Mouse (Mus musculus) adrenal gland, adult 2 months (tissue): ENCODE measurements around the gene Cebpa. TPM values are rescaled to one million over a fixed set of nuclear protein-coding genes. Genes with fewer than 3 reads are reported as not detected.
A peak's percentile ranks its signal among the peaks of the same experiment; 100 is the strongest.

Experiments
- DNase-seq: peaks from one replicate; pipeline ENCODE4 v3.0.0; 2021
- polyA plus RNA-seq: library from polyadenylated mRNA; depleted of rRNA; stranded (reverse); fragments of >200 nt; gene quantifications from 2 replicates; pipeline ENCODE4 v1.2.3, GENCODE M21; 2012
- total RNA-seq, 2 experiments: library from RNA; stranded (reverse); gene quantifications; 2 replicates each; pipeline ENCODE4 v1.2.3; 2021

Cebpa gene
- total and polyA plus RNA-seq, 3 experiments: 88.3 to 405 (median 319) TPM

DNA sequence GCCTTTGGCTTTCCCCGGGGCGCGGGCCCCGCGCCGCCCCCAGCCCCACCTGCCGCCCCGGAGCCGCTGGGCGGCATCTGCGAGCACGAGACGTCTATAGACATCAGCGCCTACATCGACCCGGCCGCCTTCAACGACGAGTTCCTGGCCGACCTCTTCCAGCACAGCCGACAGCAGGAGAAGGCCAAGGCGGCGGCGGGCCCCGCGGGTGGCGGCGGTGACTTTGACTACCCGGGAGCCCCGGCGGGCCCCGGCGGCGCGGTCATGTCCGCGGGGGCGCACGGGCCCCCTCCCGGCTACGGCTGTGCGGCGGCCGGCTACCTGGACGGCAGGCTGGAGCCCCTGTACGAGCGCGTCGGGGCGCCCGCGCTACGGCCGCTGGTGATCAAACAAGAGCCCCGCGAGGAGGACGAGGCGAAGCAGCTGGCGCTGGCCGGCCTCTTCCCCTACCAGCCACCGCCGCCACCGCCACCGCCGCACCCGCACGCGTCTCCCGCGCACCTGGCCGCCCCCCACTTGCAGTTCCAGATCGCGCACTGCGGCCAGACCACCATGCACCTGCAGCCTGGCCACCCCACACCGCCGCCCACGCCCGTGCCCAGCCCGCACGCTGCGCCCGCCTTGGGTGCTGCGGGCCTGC is 533 bp downstream of the Cebpa start:
- DNase-seq: no peak

- DNase-seq: peak; percentile 68
These were observed 1.1 kb downstream of the Cebpa start for GRCm38 (mm10) chr7:35120146-35120691.

- DNase-seq: no peak
These were observed 2.1 kb downstream of the Cebpa start for GRCm38 (mm10) chr7:35121150-35121549.

GRCm38 (mm10) chr7:35122401-35123320 is 3.6 kb downstream of the Cebpa start:
- DNase-seq: no peak

DNA sequence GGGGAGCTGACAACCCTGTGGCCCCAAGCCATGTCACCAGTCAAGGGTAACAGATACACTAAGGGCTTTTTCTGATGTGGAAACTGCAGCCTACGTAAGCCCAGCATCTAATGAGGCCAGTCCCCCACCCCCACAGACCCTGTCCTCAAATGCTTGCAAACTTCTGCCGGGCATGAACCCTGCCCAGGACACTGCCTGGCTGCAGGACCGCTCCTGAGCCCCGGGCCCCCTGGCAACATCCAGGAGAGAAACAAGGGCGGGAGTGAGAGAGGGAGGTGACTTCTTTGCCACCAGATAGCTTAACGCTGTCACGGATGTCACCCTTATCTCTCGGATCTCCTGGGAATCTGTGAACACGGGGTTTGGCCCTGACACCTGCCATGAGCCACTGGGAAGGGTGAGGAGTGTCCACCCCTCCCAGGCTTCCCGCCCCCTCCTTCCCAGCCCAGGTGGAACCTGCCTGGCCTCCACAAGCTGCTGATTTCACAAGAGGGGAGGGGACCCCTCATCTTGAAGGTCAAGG is 4.4 kb downstream of the Cebpa start:
- DNase-seq: no peak

DNA sequence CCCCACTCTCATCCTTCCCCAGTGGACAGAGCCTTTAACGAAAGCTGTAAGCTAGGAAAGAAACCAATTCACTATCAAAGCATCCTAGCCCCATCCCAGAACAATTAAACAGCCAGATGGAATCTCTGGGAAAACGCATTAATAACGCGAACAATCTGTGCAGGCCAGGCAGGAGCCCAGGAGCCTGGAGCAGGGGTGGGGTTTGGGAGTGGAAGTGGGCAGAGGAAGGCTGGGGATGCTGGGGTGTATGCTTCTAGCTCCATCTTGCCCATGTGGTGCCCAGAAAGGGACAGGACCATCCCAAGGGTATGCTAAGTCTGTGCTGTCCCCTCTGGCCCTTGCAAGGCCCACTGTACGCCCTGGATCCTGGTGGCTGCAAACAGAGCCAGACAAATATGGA is 5.1 kb downstream of the Cebpa start:
- no peak for DNase-seq

- no peak for DNase-seq
These were observed 5.7 kb downstream of the Cebpa start for GRCm38 (mm10) chr7:35124745-35125144.

GRCm38 (mm10) chr7:35125971-35126370 is 6.9 kb downstream of the Cebpa start:
- DNase-seq: no peak

DNA sequence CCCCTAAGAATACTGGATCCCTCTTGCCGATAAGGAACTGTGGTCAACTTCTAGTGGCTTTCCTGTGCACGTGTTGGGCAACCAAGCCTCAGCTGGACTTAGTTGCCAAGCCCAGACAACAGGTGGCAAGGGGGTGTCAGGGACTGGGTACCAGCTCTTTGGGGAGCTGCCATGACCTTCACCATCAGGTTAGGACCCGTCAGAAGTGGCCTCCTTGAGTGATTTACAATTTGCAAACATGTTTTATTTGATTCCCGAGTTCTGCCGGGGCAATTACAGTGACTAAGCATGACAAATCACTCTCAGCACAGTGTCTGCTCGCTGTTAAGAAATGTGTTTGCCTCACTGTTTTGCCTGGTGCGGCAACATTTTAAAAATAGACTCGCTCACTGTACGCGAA is 7.9 kb downstream of the Cebpa start:
- DNase-seq: peak; percentile 73

GRCm38 (mm10) chr7:35127721-35128120 is 8.6 kb downstream of the Cebpa start:
- DNase-seq: peak; percentile 67

DNA sequence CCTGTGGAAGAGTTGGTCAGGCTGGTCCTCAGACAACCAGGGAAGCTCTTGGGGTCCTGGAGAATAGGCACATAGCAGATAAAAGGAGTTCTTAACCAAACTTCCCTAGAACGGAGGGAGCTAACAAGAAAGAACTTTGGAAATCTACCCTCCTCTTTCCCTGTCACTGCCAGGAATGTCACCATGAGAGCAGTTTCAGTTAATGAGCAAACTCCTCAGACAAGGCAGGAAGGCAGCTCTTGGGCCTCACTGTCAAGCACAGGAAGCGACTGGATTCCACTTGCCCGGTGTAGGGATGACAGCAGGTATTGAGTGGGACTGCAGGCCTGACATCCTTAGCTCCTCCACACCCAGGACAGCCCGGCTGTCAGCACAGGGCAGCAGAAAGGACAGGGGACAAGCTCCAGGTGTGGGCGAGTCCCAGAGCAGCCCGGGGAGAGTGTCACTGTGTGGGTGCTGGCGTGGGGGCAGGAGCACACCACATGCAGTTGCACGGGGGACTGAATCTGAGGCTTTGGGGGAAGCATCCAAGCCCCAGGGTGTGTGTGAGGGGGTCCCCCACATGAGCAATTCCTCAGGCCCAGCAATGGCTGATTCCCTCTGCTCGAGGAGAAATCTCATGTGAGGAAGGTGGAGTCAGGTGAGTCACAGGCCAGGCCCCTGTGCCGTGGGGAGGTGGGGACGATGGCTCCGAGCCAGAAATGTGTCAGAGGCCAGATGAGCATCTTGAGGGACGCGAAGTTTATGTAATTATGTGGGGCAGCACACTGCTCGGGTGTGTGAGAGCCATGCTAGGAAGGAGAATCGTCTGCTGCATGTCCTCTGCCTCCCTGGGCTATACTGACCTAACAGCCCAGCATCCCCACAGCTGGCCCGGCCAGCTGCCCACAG is 9.8 kb downstream of the Cebpa start:
- no peak for DNase-seq

DNA sequence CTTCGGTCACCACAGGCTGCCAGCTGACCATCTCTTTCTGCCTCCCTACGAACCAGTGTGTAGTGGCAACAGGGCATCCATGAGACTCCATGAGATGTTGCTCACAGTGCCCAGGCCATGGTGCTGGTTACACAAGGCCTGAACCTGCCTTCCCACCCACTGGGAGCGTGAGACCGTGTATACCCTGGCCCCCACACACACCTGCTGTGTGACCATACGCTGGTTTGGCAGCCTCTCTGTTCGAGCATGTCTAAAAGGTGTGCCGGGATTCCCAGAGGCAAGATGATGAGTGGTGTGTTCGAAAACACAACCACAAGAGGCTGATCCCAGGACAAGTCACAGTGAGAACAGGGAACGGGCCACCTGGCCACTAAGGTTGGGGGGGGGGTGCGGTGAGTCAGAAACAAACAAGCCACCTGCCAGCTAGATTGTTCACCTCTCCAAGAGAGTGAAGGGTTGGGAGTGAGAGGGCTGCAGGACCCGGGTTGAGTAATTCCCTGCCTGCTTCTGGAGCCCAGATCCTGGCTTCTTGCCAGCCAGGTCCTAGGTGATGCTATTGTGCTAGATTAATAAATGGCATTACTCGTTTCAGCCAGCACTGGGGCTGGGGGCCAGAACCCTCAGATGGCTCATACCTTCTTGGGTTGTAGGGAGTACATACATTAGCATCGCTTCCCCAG is 11.1 kb downstream of the Cebpa start:
- DNase-seq: peak; percentile 46

- no peak for DNase-seq
These were observed 11.8 kb downstream of the Cebpa start for GRCm38 (mm10) chr7:35130888-35131287.

DNA sequence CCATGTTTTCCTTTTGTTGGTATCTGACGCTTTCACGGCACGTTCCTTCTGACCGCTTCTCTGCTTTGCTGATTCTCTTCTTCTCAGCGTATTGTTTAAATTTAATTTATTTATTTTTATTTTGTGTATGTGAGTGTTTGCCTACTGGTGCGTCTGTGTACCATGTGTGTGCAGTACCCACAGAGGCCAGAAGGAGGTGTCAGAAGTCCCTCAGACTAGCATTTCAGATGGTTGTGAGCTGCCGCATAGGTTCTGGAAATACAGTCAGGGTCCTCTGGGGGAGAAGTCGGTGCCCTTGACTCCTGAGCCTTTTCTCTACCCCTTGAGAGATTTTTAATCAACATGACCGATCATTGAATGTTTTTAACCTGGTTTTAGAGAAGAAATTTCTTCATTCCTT is 12.5 kb downstream of the Cebpa start:
- no peak for DNase-seq

- DNase-seq: no peak
These were observed 15.5 kb downstream of the Cebpa start for GRCm38 (mm10) chr7:35134621-35135020.

GRCm38 (mm10) chr7:35137524-35137923 is 18.4 kb downstream of the Cebpa start:
- DNase-seq: no peak

- DNase-seq: no peak
These were observed 19.4 kb downstream of the Cebpa start for GRCm38 (mm10) chr7:35138481-35138880.

DNA sequence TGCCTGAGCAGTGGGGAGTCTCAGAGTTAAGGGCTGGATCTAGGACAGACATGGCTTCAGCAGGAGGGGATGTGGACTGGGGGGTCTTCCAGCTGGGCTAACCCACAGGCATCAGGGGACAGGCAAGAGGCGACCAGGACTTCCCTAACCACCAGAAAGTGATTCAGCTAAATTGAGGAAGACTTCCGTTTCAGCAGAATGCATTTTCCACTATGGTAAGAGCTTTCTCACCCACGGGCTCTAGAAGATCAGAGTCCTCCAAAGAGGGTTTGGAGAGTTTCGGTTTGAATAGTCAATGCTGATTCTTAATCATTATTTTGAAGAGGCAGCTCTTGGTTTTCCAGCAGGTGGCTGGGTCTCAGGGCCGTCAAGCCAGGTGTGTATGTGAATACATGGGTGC is 20.8 kb downstream of the Cebpa start:
- DNase-seq: no peak

GRCm38 (mm10) chr7:35141519-35141918 is 22.4 kb downstream of the Cebpa start:
- DNase-seq: no peak

- DNase-seq: no peak
These were observed 23.4 kb downstream of the Cebpa start for GRCm38 (mm10) chr7:35142522-35142921.
